Mouse (Mus musculus): ENCODE measurements at regions not wholly inside any gene's neighbourhood (a gene's known extent, or its start where the extent isn't known, plus 50 kb on each side); places are given as distances from the start of the nearest gene placed in this dataset.

DNA sequence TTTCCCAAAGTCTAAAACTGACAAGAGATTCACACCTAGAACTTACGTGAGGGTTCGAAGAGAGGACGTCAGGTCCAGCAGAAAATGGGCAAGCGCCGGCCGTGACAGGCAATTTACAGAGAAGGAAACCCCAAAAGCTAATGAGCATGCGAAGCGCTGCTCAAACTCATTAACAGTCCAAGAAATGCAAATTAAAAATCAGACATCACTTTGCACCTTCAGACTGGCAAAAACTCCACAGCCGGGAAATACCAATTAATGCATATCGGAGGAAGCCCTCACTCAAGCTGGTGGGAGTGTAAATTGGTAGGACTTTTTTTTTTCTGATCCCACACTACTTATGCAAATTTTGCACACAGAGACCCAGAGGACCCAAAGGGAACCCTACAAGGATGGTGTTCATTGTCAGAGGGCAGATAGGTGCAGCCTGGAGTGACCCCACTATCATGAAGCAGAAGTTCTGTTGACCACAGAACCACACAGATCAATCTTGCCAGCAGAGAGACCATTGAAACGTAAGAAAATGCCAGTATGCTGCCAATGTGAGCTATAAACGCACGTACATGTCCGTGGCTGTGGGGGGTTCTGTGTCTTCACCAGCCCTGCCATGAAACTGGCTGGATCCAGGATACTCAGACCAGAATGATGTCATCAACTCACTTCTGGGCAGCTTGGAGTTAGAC is 74.8 kb upstream of the Mvb12b start:
- Histone ChIP-seq H3K4me1 (ENCODE audit: insufficient read depth, low read depth, low read length) (no peaks in the 10 kb centered on the region), H3K27me3 (ENCODE audit: insufficient read depth, low read length) (peaks cover 8% of the 10 kb centered on the region), H3K9me3 (replicated peaks) (no peaks in the 10 kb centered on the region), H3K4me3 (ENCODE audit: low read depth, low read length) (no peak overlapping the region), H3K36me3 (replicated peaks) (no peaks in the 10 kb centered on the region)
- ATAC-seq (ENCODE audit: extremely low read depth, insufficient number of reproducible peaks, low FRiP score, poor library complexity, severe bottlenecking), result no peak
- no peak for TF ChIP-seq GATA1 (IDR thresholded peaks at IDR 0.05; ENCODE audit: borderline replicate concordance, low read length)
- TF ChIP-seq TAL1 (conservative IDR thresholded peaks at IDR 0.05; ENCODE audit: low read depth, low read length), result no peak
- TF ChIP-seq GATA2 (IDR thresholded peaks at IDR 0.05; ENCODE audit: borderline replicate concordance, low read depth, low read length), result no peak
- no peak for DNase-seq (ENCODE audit: low spot score)

DNA sequence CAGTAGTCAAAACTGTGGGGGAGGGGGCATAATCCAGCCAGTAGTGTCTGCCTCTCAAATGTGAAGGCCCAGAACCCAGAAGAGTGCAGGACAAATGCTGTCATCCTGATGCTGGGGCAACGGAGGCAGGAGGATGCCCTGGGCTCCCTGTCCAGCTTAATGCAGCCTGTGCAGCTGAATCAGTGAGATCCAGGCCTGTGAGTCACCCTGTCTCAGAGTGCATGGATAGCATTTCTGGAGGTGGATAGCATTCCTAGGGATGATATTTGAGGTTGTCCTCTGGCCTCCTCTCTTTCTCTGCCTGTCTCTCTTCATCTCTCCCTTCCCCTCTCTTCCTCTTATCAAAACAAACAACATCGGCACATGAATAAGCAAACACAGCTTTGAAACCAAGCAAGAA is 73.8 kb upstream of the Mvb12b start:
- DNase-seq (ENCODE audit: low spot score), result no peak
- no peak overlapping the region for H3K4me3 ChIP-seq (ENCODE audit: low read depth, low read length)
- H3K36me3 ChIP-seq (replicated peaks), result no peaks in the 10 kb centered on the region
- H3K27me3 ChIP-seq (ENCODE audit: insufficient read depth, low read length), result peaks cover 8% of the 10 kb centered on the region
- ATAC-seq (ENCODE audit: extremely low read depth, insufficient number of reproducible peaks, low FRiP score, poor library complexity, severe bottlenecking), result no peak
- TF ChIP-seq GATA2 (IDR thresholded peaks at IDR 0.05; ENCODE audit: borderline replicate concordance, low read depth, low read length) (no peak), POLR2AphosphoS5 (IDR thresholded peaks at IDR 0.05; ENCODE audit: insufficient replicate concordance, low read depth, low read length) (no peak), TAL1 (conservative IDR thresholded peaks at IDR 0.05; ENCODE audit: low read depth, low read length) (no peak)
- H3K4me1 ChIP-seq (ENCODE audit: insufficient read depth, low read depth, low read length), result no peaks in the 10 kb centered on the region
- H3K9me3 ChIP-seq (replicated peaks), result no peaks in the 10 kb centered on the region; the same call in 1 of the 2 replicates

DNA sequence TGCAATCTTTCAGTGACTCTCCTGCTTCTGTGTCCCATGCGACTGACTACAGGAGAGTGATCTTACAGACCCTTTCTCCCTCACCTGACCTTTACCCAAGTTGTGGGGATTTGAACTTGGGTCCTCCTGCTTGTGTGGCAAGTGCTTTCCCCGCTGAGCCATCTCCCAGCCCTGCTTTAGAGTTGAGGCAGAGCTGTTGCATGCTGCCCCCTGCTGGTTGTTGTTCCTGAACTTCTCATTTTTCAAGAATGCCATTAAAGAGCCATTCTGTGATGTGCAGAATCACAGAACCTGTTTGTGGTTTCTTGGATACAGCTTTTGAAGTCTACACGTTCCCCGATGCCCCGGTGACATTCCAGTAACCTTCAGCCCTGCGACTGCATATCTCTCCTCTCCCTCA is 70.0 kb upstream of the Mvb12b start:
- Histone ChIP-seq H3K9me3 (replicated peaks) (no peaks in the 10 kb centered on the region; the same call in 1 of the 2 replicates), H3K4me1 (ENCODE audit: insufficient read depth, low read depth, low read length) (no peaks in the 10 kb centered on the region), H3K4me3 (ENCODE audit: low read depth, low read length) (no peak overlapping the region), H3K36me3 (replicated peaks) (no peaks in the 10 kb centered on the region), H3K27me3 (ENCODE audit: insufficient read depth, low read length) (peaks cover 13% of the 10 kb centered on the region)
- TF ChIP-seq CTCF (IDR thresholded peaks at IDR 0.05; ENCODE audit: low read depth, low read length), result no peak
- no peak for TF ChIP-seq GATA2 (IDR thresholded peaks at IDR 0.05; ENCODE audit: borderline replicate concordance, low read depth, low read length)
- TF ChIP-seq GATA1 (IDR thresholded peaks at IDR 0.05; ENCODE audit: borderline replicate concordance, low read length), result no peak
- no peak for TF ChIP-seq POLR2AphosphoS5 (IDR thresholded peaks at IDR 0.05; ENCODE audit: insufficient replicate concordance, low read depth, low read length)
- TF ChIP-seq TAL1 (conservative IDR thresholded peaks at IDR 0.05; ENCODE audit: low read depth, low read length), result no peak
- DNase-seq (ENCODE audit: low spot score) (no peak), ATAC-seq (ENCODE audit: extremely low read depth, insufficient number of reproducible peaks, low FRiP score, poor library complexity, severe bottlenecking) (no peak)

DNA sequence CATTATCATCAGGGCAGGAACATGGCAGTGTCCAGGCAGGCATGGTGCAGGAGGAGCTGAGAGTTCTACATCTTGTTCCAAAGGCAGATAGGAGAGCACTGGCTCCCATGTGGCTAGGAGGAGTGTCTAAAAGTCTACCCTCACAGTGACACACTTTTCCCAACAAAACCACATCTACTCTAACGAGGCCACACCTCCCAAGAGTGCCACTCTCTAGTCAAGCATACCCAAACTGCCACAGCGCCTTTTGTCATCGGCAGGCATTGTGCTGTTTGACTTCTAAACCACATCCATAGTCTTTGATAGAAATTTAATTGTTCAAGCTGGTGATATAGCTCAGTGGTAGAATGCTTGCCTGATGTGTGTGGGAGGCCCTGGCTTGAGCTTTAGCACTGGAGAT is 56.6 kb upstream of the Mvb12b start:
- TF ChIP-seq GATA1 (IDR thresholded peaks at IDR 0.05; ENCODE audit: borderline replicate concordance, low read length), result no peak
- TF ChIP-seq POLR2AphosphoS5 (IDR thresholded peaks at IDR 0.05; ENCODE audit: insufficient replicate concordance, low read depth, low read length), result no peak
- no peak for TF ChIP-seq CTCF (IDR thresholded peaks at IDR 0.05; ENCODE audit: low read depth, low read length)
- TF ChIP-seq TAL1 (conservative IDR thresholded peaks at IDR 0.05; ENCODE audit: low read depth, low read length), result no peak
- no peak for TF ChIP-seq GATA2 (IDR thresholded peaks at IDR 0.05; ENCODE audit: borderline replicate concordance, low read depth, low read length)
- Histone ChIP-seq H3K36me3 (replicated peaks) (no peaks in the 10 kb centered on the region), H3K9me3 (replicated peaks) (no peaks in the 10 kb centered on the region), H3K4me1 (ENCODE audit: insufficient read depth, low read depth, low read length) (no peaks in the 10 kb centered on the region), H3K4me3 (ENCODE audit: low read depth, low read length) (no peak overlapping the region), H3K27me3 (ENCODE audit: insufficient read depth, low read length) (peaks cover 19% of the 10 kb centered on the region)
- ATAC-seq (ENCODE audit: extremely low read depth, insufficient number of reproducible peaks, low FRiP score, poor library complexity, severe bottlenecking) (no peak), DNase-seq (ENCODE audit: low spot score) (no peak)

DNA sequence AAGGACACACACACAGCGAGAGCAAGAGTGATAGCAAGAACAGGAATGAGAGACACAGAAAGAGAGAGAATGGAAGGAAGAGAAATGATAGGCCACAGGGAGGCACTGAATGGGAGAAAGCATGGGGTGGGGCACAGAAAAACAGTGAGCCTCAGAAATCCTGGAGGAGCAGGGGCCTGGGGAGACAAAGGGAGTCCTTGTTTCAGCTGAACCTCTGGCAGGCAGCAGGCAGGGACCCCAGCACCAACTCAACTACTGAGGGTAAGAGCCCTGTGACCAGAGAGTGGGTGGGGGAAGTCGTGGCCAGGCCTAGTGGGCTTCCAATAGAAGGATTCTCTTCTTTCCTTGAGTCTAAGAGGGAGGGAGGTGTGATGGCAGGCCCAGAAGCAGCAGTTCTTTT is 54.3 kb upstream of the Mvb12b start:
- Histone ChIP-seq H3K36me3 (replicated peaks) (no peaks in the 10 kb centered on the region), H3K9me3 (replicated peaks) (no peaks in the 10 kb centered on the region), H3K27me3 (ENCODE audit: insufficient read depth, low read length) (peaks cover 11% of the 10 kb centered on the region), H3K4me3 (ENCODE audit: low read depth, low read length) (no peak overlapping the region), H3K4me1 (ENCODE audit: insufficient read depth, low read depth, low read length) (no peaks in the 10 kb centered on the region)
- no peak for DNase-seq (ENCODE audit: low spot score)
- no peak for ATAC-seq (ENCODE audit: extremely low read depth, insufficient number of reproducible peaks, low FRiP score, poor library complexity, severe bottlenecking)
- TF ChIP-seq TAL1 (conservative IDR thresholded peaks at IDR 0.05; ENCODE audit: low read depth, low read length) (no peak), POLR2AphosphoS5 (IDR thresholded peaks at IDR 0.05; ENCODE audit: insufficient replicate concordance, low read depth, low read length) (no peak), GATA1 (IDR thresholded peaks at IDR 0.05; ENCODE audit: borderline replicate concordance, low read length) (no peak), CTCF (IDR thresholded peaks at IDR 0.05; ENCODE audit: low read depth, low read length) (no peak), GATA2 (IDR thresholded peaks at IDR 0.05; ENCODE audit: borderline replicate concordance, low read depth, low read length) (no peak)

DNA sequence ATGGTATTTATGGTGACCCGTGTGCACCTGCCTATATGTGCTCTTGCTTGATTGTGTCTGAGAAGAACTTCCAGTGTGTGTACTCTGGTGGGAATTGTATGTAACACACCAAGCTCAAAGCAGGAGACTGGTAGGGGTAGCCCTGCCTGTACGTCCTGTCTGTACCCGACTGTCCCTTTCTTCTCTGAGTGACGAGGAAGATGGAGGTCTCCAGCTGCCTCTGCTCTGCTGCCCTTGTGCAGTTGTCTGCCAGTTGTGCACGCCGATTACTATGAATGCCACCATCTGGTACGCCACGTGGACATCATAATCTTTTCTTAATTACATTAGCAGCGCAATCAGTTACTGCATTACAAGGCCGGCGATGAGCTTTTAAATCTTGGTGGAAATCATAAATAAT is 53.6 kb upstream of the Mvb12b start:
- TF ChIP-seq POLR2AphosphoS5 (IDR thresholded peaks at IDR 0.05; ENCODE audit: insufficient replicate concordance, low read depth, low read length) (no peak), GATA2 (IDR thresholded peaks at IDR 0.05; ENCODE audit: borderline replicate concordance, low read depth, low read length) (no peak), GATA1 (IDR thresholded peaks at IDR 0.05; ENCODE audit: borderline replicate concordance, low read length) (no peak), CTCF (IDR thresholded peaks at IDR 0.05; ENCODE audit: low read depth, low read length) (no peak), TAL1 (conservative IDR thresholded peaks at IDR 0.05; ENCODE audit: low read depth, low read length) (no peak)
- ATAC-seq (ENCODE audit: extremely low read depth, insufficient number of reproducible peaks, low FRiP score, poor library complexity, severe bottlenecking), result no peak
- no peaks in the 10 kb centered on the region for H3K4me1 ChIP-seq (ENCODE audit: insufficient read depth, low read depth, low read length)
- no peak for DNase-seq (ENCODE audit: low spot score)
- no peaks in the 10 kb centered on the region for H3K9me3 ChIP-seq (replicated peaks)
- no peak overlapping the region for H3K4me3 ChIP-seq (ENCODE audit: low read depth, low read length)
- peaks cover 8% of the 10 kb centered on the region for H3K27me3 ChIP-seq (ENCODE audit: insufficient read depth, low read length)
- no peaks in the 10 kb centered on the region for H3K36me3 ChIP-seq (replicated peaks)
